Mouse (Mus musculus): ENCODE results near the gene Plekha6.
A peak's percentile ranks its signal among the peaks of the same experiment; 100 is the strongest.

DNA sequence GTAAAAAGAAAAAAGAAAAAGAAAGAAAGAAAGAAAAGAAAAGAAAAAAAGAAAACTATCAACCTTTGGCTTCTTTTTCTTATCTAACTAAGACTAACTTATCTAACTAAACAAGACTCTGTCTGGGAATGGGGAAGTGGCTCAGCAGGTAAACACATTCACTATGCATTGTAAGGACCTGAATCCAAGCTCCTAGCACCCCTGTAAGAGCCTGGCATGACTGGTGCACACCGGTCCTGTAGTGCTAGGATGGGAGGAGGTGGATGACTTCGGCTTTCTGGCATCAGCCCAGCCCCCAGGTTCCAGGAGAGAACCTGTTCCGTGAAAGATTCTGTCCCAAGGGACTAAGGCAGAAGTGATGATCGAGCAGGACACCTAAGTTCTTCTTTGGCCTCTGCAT is 2.5 kb upstream of the Plekha6 start:
- TF ChIP-seq CHD2 (IDR thresholded peaks at IDR 0.05; ENCODE audit: low read length): no peak
- TF ChIP-seq CTCF (IDR thresholded peaks at IDR 0.05 in 2 of 3, conservative IDR thresholded peaks at IDR 0.05 in 1 of 3; ENCODE audit: control insufficient read depth in 1 of 3, insufficient read depth in 1 of 3, low read depth in 2 of 3, low read length in 3 of 3, poor library complexity in 1 of 3, severe bottlenecking in 1 of 3): no peak
- TF ChIP-seq EP300 (IDR thresholded peaks at IDR 0.05; ENCODE audit: low read depth in 1 of 2, low read length in 2 of 2): peak; percentile 76 to 88
- no peak for TF ChIP-seq E2F4 (IDR thresholded peaks at IDR 0.05; ENCODE audit: borderline replicate concordance, low read depth, low read length)
- TF ChIP-seq ZMIZ1 (IDR thresholded peaks at IDR 0.05; ENCODE audit: low read depth, low read length): no peak
- TF ChIP-seq MAZ (IDR thresholded peaks at IDR 0.05; ENCODE audit: low read depth, low read length): no peak

All from MEL (cell line).